Mouse (Mus musculus) C2C12 (cell line): ENCODE measurements around the gene Dkk2.

Source experiments
- CEBPB ChIP-seq: IDR thresholded peaks from one replicate; pipeline ENCODE4 v1.6.1; 2011; ENCODE audit warnings: low read depth, mild to moderate bottlenecking, control low read depth, moderate library complexity
- CTCF ChIP-seq: IDR thresholded peaks from one replicate; pipeline ENCODE4 v1.5.1; 2011; ENCODE audit not compliant: control insufficient read depth, insufficient read depth, insufficient read length
- FOSL1 ChIP-seq: IDR thresholded peaks from one replicate; pipeline ENCODE4 v1.8.0; 2011; ENCODE audit warnings: mild to moderate bottlenecking, low read length; ENCODE audit not compliant: poor library complexity, insufficient read depth, severe bottlenecking

GRCm38 (mm10) chr3:132064920-132065319 lies 20.2 kb upstream of the Dkk2 start:
- TF ChIP-seq FOSL1 (no peak), CTCF (no peak), CEBPB (no peak)
